Mouse (Mus musculus) adrenal gland, adult 18-20 months (tissue): ENCODE measurements around the gene Stag1. TPM values are rescaled to one million over a fixed set of nuclear protein-coding genes. Genes with fewer than 3 reads are reported as not detected.

Source experiments
- DNase-seq, 2 experiments: peaks; one replicate each; pipeline ENCODE4 v3.0.0; 2021 to 2022; ENCODE audit warnings: low spot score in 2 of 2
- total RNA-seq, 2 experiments: library from RNA; stranded (reverse); gene quantifications; 1 replicate in 1 of 2; 2 replicates in 1 of 2; pipeline ENCODE4 v1.2.3; 2021

Gene Stag1
- total RNA-seq, 2 experiments from 2014 or later = 31.4 to 33.8 TPM

GRCm38 (mm10) chr9:100603156-100603555 is 5.6 kb downstream of the Stag1 start:
- DNase-seq = no peak

GRCm38 (mm10) chr9:100605522-100605921 is 7.9 kb downstream of the Stag1 start:
- DNase-seq = no peak

GRCm38 (mm10) chr9:100605985-100606554 is 8.5 kb downstream of the Stag1 start:
- DNase-seq = peak in 1 of 2 experiments; percentile 12

DNA sequence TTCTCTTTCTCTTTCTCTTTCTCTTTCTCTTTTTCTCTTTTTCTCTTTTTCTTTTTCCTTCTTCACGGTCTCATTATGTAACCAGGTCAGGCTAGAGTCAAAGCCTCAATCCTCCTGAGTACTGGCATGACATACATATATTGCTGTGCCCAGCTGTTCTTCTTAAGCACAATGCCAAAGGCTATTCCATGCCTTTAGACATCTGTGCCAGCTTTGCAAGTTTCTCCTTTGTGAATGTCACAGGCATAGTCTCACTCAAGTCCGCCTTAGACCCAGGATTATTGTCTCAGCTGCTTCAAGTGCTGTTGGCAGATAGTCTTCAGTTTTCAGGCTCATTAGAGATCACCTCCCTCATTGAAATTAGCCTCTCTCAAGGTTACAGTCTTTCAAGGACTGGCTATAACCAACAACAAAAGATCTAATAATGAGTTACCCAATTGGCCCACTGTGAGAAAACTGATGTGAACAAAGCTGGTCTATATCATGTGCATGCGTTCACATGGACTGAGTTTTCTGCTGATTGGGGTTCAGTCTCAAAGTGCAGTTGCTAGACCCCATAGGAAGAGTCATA is 16.0 kb downstream of the Stag1 start:
- no peak for DNase-seq

DNA sequence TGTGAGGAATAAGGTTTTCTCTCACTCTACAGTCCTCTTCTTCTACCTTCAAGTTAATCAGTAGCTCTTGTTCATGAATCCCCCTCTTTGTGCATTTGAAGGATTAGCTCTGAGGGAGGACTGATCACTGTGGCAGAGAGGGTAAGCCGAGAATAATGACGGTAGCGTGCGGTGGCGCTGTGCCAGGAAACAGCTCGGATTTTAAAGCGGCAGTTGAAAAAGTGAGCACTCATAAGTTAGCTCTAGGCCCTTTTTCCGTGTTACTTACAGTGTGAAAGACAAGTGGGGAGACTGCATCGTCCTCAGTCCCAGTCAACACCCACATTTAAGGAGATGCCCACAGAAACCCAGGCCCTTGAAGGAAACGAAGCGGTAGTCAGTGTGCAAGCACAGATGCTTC is 19.3 kb downstream of the Stag1 start:
- peak; percentile 41 to 43 for DNase-seq

DNA sequence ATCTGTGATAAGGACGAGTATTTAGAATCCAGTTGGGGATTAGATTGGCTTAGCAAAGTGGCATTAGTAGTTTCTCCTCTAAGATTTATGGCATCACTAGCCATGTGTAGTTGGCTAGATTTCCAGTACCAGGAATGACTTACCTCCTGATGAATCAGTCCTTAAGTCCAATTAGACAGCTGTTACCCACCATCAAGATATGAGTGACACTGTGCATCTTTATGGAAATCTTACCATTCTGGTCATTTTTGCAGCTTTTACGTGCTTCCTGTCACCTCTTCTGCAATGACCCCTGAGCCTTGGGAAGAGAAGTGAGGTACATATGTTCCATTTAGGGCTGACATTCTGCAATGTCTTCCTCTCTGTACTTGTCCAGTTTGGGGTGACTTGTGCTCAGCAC is 28.7 kb downstream of the Stag1 start:
- DNase-seq = no peak

- no peak for DNase-seq
Measured at GRCm38 (mm10) chr9:100640754-100641153, 43.2 kb downstream of the Stag1 start.

GRCm38 (mm10) chr9:100641391-100642085 is 43.9 kb downstream of the Stag1 start:
- no peak for DNase-seq

DNA sequence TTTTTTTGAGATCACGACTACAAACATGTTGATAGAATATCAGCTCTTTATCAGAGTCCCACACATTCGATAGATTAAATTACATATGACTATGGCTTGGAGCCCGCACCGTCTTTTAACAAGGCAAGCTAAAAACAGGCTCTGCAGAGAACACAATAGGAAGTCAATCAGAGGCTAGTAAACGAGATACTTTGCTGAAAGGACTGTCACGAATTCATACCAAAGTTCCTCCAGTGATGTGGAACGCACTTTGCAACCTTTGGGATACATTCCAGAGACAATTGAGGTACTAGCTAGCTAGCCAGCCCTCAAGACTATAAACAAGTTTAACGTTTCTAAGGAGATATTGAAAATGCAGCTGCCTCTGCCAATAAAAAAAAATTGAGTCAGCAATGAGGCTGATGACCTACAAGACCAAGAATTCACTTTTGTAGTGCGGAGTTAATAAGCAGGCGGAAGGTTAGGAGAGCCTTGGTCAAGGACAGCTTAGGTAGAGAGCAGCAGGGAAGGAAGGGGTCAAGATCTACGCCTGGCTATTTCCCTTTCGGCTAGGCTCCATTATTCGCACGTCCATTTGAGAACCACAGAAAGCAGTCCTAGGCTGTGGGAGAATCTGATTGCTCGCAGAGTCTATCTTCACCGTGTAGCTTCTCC is 44.7 kb downstream of the Stag1 start:
- DNase-seq = peak in 1 of 2 experiments; percentile 13

- DNase-seq = peak; percentile 100
Measured at GRCm38 (mm10) chr9:100642840-100643697, 45.5 kb downstream of the Stag1 start.

DNA sequence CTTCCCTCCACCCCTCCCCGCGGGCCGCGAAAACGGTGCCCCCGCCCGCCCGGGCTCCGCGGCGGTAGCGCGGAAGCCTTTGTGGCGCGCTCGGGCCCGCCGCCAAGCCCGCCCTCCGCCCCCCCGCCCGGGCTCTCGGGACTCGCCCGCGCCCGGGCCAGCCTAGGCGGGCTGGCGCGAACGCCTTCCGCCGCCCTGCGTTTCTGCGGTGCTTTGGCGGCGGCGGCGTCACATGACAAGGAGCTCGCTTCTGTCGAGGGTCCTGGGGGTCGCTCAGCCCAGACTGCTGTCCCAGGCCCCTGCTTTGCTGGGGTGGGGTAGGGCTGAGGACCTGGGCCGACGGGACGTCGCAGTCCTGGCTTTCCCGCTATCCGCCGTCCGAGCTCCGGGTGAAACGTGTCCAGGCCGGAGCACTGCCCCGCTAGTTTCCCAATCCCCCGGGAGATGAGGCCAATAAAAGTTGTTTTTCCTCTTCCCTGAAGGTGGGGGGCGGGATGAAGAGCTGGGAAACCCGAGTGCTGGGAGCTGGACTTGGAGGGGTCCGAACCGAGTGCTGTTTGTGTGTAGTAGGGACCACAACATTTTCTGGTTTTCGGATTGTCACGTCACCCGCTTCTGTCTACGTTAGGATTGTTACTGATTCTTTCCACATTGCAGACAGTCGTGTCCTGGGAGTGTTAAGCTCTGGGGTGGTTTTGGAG is 46.6 kb downstream of the Stag1 start:
- peak; percentile 65 to 67 for DNase-seq

GRCm38 (mm10) chr9:100645026-100645940 is 47.7 kb downstream of the Stag1 start:
- no peak for DNase-seq

- DNase-seq = no peak
Measured at GRCm38 (mm10) chr9:100646276-100646675, 48.7 kb downstream of the Stag1 start.

GRCm38 (mm10) chr9:100647774-100648323 is 50.3 kb downstream of the Stag1 start:
- DNase-seq = no peak

GRCm38 (mm10) chr9:100654104-100654503 is 56.5 kb downstream of the Stag1 start:
- DNase-seq = no peak

- no peak for DNase-seq
Measured at GRCm38 (mm10) chr9:100656058-100656457, 58.5 kb downstream of the Stag1 start.

GRCm38 (mm10) chr9:100660587-100660986 is 63.0 kb downstream of the Stag1 start:
- DNase-seq = no peak

DNA sequence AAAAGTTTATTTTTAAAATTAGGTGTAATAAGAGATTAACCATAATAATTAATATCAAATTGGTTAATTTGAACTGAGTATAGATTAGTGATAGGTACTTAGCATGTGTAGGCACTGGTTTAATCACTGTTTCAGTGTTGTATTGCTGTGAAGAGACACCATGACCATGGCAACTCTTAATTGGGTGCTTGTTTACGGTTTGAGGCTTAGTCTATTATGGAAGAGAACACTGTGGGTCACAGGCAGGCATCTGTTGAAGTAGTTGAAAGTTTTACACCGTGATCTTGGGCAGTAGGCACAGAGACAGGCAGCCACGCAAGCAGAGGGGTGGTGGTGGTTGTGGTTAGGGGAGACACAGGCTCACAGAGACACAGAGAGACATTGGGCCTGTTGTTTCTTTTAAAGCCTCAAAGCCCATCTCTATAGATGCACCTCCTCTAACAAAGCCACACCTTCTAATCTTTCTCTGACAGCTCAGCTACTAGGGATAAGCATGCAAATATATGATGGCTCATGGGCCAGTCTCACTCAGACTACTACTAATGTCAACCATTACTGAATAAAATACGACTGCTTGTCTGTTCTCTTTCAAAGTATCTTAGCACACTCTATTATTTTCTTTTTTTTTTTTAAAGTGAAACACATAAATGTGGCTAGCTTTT is 66.0 kb downstream of the Stag1 start:
- no peak for DNase-seq

GRCm38 (mm10) chr9:100670151-100670550 is 72.6 kb downstream of the Stag1 start:
- no peak for DNase-seq
